Mouse (Mus musculus): Measurements from ENCODE around the gene Map2k5. TPM values are rescaled to one million over a fixed set of nuclear protein-coding genes. Genes with fewer than 3 reads are reported as not detected.

The Map2k5 gene
- polyA plus RNA-seq, 1 experiment: not detected

- 78% methylated on average over 6 of the region's 6 CpGs for WGBS
- peaks cover 12% of the 10 kb centered on the region for H3K4me1 ChIP-seq (ENCODE audit: control insufficient read depth, insufficient read depth, low read length)
- no peak for TF ChIP-seq CTCF (IDR thresholded peaks at IDR 0.05; ENCODE audit: insufficient read depth, low read depth, low read length)
- TF ChIP-seq POLR2A (IDR thresholded peaks at IDR 0.05; ENCODE audit: insufficient read depth, low read depth, low read length): no peak
Measured at GRCm38 (mm10) chr9:63294846-63295245, 82.9 kb downstream of the Map2k5 start.

GRCm38 (mm10) chr9:63293781-63294480 lies 83.8 kb downstream of the Map2k5 start:
- Histone ChIP-seq H3K27ac (ENCODE audit: insufficient read depth, low read depth, low read length) (no peak overlapping the region), H3K4me3 (ENCODE audit: insufficient read depth, low read depth, low read length) (no peak overlapping the region), H3K4me1 (ENCODE audit: control insufficient read depth, insufficient read depth, low read length) (peaks cover 12% of the 10 kb centered on the region)
- no peak for TF ChIP-seq POLR2A (IDR thresholded peaks at IDR 0.05; ENCODE audit: insufficient read depth, low read depth, low read length)
- no peak for TF ChIP-seq CTCF (IDR thresholded peaks at IDR 0.05; ENCODE audit: insufficient read depth, low read depth, low read length)
- WGBS: 87% methylated on average over 13 of the region's 13 CpGs

More at GRCm38 (mm10) chr9:63294846-63295245, 82.9 kb downstream of the Map2k5 start:
- H3K4me3 ChIP-seq (ENCODE audit: insufficient read depth, low read depth, low read length): no peak overlapping the region
- H3K27ac ChIP-seq (ENCODE audit: insufficient read depth, low read depth, low read length): no peak overlapping the region

- TF ChIP-seq CTCF (IDR thresholded peaks at IDR 0.05; ENCODE audit: insufficient read depth, low read depth, low read length) (no peak), POLR2A (IDR thresholded peaks at IDR 0.05; ENCODE audit: insufficient read depth, low read depth, low read length) (no peak)
- Histone ChIP-seq H3K27ac (ENCODE audit: insufficient read depth, low read depth, low read length) (no peak overlapping the region), H3K4me1 (ENCODE audit: control insufficient read depth, insufficient read depth, low read length) (no peaks in the 10 kb centered on the region), H3K4me3 (ENCODE audit: insufficient read depth, low read depth, low read length) (no peak overlapping the region)
- WGBS: 95% methylated on average over 4 of the region's 4 CpGs
Measured at GRCm38 (mm10) chr9:63288676-63289075, 89.0 kb downstream of the Map2k5 start.

GRCm38 (mm10) chr9:63284392-63284791 lies 93.3 kb downstream of the Map2k5 start:
- WGBS: 76% methylated on average over 9 of the region's 9 CpGs
- Histone ChIP-seq H3K4me1 (ENCODE audit: control insufficient read depth, insufficient read depth, low read length) (no peaks in the 10 kb centered on the region), H3K27ac (ENCODE audit: insufficient read depth, low read depth, low read length) (no peak overlapping the region), H3K4me3 (ENCODE audit: insufficient read depth, low read depth, low read length) (no peak overlapping the region)
- TF ChIP-seq CTCF (IDR thresholded peaks at IDR 0.05; ENCODE audit: insufficient read depth, low read depth, low read length) (no peak), POLR2A (IDR thresholded peaks at IDR 0.05; ENCODE audit: insufficient read depth, low read depth, low read length) (no peak)

GRCm38 (mm10) chr9:63281996-63282395 lies 95.7 kb downstream of the Map2k5 start:
- WGBS: 73% methylated on average over 7 of the region's 7 CpGs
- TF ChIP-seq CTCF (IDR thresholded peaks at IDR 0.05; ENCODE audit: insufficient read depth, low read depth, low read length) (no peak), POLR2A (IDR thresholded peaks at IDR 0.05; ENCODE audit: insufficient read depth, low read depth, low read length) (no peak)
- no peaks in the 10 kb centered on the region for H3K4me1 ChIP-seq (ENCODE audit: control insufficient read depth, insufficient read depth, low read length)
- no peak overlapping the region for H3K27ac ChIP-seq (ENCODE audit: insufficient read depth, low read depth, low read length)
- no peak overlapping the region for H3K4me3 ChIP-seq (ENCODE audit: insufficient read depth, low read depth, low read length)

- 77% methylated on average over 2 of the region's 2 CpGs for WGBS
- Histone ChIP-seq H3K27ac (ENCODE audit: insufficient read depth, low read depth, low read length) (no peak overlapping the region), H3K4me3 (ENCODE audit: insufficient read depth, low read depth, low read length) (no peak overlapping the region), H3K4me1 (ENCODE audit: control insufficient read depth, insufficient read depth, low read length) (no peaks in the 10 kb centered on the region)
- TF ChIP-seq POLR2A (IDR thresholded peaks at IDR 0.05; ENCODE audit: insufficient read depth, low read depth, low read length): no peak
- no peak for TF ChIP-seq CTCF (IDR thresholded peaks at IDR 0.05; ENCODE audit: insufficient read depth, low read depth, low read length)
Measured at GRCm38 (mm10) chr9:63281086-63281485, 96.6 kb downstream of the Map2k5 start.

- H3K4me1 ChIP-seq (ENCODE audit: control insufficient read depth, insufficient read depth, low read length): 0 out of 2 replicates have a peak, but pooled peaks cover 2% of the 10 kb centered on the region
- TF ChIP-seq POLR2A (IDR thresholded peaks at IDR 0.05; ENCODE audit: insufficient read depth, low read depth, low read length) (no peak), CTCF (IDR thresholded peaks at IDR 0.05; ENCODE audit: insufficient read depth, low read depth, low read length) (no peak)
- no peak overlapping the region for H3K27ac ChIP-seq (ENCODE audit: insufficient read depth, low read depth, low read length)
- 84% methylated on average over 6 of the region's 6 CpGs for WGBS
- no peak overlapping the region for H3K4me3 ChIP-seq (ENCODE audit: insufficient read depth, low read depth, low read length)
Measured at GRCm38 (mm10) chr9:63273781-63274180, 103.9 kb downstream of the Map2k5 start.

- WGBS: 77% methylated on average over 3 of the region's 3 CpGs
- Histone ChIP-seq H3K4me1 (ENCODE audit: control insufficient read depth, insufficient read depth, low read length) (0 out of 2 replicates have a peak, but pooled peaks cover 2% of the 10 kb centered on the region), H3K27ac (ENCODE audit: insufficient read depth, low read depth, low read length) (no peak overlapping the region), H3K4me3 (ENCODE audit: insufficient read depth, low read depth, low read length) (no peak overlapping the region)
- TF ChIP-seq POLR2A (IDR thresholded peaks at IDR 0.05; ENCODE audit: insufficient read depth, low read depth, low read length): no peak
Measured at GRCm38 (mm10) chr9:63269839-63270238, 107.9 kb downstream of the Map2k5 start.

GRCm38 (mm10) chr9:63263188-63263587 lies 114.5 kb downstream of the Map2k5 start:
- Histone ChIP-seq H3K4me3 (ENCODE audit: insufficient read depth, low read depth, low read length) (no peak overlapping the region), H3K4me1 (ENCODE audit: control insufficient read depth, insufficient read depth, low read length) (no peaks in the 10 kb centered on the region), H3K27ac (ENCODE audit: insufficient read depth, low read depth, low read length) (no peak overlapping the region)
- 76% methylated on average over 1 of the region's 1 CpGs for WGBS
- TF ChIP-seq CTCF (IDR thresholded peaks at IDR 0.05; ENCODE audit: insufficient read depth, low read depth, low read length) (no peak), POLR2A (IDR thresholded peaks at IDR 0.05; ENCODE audit: insufficient read depth, low read depth, low read length) (no peak)

Data from olfactory bulb, adult 2 months (tissue).